Mouse (Mus musculus) right cerebral cortex, adult 2 months (tissue): ENCODE results near the gene Acrbp.

Experiments used
- DNase-seq, 2 experiments: peaks; one replicate each; pipeline ENCODE4 v3.0.0; 2021 to 2022; ENCODE audit warnings: low spot score in 2 of 2

Gene Acrbp

DNA sequence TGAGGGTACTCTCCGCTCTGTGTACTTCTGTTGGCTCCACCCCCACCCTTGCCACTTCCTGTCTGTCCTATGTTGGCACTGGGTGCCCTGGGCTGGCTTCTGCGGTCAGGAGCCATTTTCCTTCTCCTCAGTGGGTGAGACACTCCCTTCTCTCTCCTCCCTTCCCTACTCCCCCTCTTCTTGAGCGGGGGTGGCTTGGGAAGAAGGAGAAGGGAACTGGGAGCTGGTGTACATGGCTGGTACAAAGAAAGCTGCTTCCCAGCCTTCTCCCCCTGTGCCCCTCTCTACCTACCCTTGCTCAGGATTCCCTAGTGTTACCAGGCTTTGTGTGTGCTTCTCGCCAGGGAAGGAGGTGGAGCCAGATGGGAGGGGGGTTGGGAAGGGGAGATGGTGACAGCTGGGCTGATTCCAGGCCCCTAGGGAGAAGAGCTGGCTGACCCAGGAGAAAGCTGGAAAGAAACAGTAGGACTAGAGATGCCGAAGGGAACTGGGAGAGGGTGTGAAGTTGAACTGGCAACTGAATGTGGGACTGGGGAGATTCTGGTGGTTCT is 50.0 kb downstream of the Acrbp start:
- peak in 1 of 2 experiments; percentile 33 for DNase-seq

DNA sequence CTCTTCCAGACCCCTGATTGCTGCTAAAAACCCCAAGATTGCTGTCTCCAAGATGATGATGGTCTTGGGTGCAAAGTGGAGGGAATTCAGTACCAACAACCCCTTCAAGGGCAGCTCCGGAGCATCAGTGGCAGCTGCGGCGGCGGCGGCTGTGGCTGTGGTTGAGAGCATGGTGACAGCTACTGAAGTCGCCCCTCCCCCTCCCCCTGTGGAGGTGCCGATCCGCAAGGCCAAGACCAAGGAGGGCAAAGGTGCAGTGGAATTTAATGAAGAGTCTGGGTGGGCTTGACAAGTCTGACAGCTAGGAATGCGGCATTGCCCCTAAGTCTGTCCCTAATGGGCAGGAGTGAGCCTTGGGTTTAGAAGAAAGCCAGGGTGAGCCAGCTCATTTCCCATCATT is 52.0 kb downstream of the Acrbp start:
- no peak for DNase-seq

DNA sequence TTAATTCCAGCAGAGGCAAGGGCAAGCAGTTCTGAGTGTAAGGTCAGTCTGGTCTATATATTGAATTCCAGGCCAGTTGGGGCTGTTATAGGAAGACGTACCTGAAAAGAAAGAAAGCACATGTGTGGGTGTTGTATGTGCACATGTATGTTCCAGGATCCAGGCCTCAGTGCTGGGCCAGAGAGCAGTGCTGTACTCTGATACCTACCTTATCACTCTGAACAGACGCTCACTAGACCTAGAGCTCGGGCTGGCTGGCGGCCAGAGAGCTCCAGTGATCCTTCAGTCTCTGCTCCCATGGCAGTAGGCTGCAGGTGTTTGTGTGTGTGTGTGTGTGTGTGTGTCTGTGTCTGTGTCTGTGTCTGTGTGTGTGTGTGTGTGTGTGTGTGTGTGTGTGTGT is 54.7 kb downstream of the Acrbp start:
- DNase-seq = no peak

DNA sequence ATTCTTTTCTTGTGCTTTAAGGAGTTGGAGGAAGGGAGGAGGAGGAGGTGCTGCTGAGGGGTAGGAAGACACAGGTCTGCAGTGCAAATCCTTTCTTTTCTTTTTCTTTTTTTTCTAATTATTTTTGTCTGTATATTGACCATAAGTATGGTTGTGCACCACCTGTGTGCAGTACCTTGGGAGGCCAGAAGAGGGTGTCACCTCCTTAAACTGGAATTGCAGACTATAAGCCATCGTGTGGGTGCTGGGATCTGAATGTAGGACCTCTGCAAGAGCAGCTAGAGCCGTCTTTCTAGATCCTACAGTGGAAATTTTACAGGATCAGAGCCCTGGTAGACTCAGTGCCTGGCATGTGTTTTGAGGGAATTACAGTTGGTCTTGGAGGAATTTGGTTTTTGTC is 58.2 kb downstream of the Acrbp start:
- DNase-seq = no peak

DNA sequence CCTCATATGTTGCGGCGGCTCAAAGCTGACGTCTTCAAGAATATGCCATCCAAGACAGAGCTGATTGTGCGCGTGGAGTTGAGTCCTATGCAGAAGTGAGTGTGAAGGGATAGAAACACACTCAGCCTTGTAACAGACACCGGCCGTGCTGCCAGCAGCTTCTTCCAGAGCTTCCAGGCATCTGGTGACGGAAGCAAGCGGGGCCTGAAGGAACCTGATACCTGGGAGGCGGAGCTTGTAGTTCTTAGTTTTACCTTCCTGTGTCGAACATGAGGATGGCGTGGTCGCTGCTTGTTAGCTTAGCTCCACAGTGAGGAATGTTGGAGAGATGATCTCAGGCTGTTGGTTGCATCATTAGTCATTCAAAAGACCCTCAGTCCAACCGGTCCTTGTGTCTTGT is 59.9 kb downstream of the Acrbp start:
- DNase-seq = no peak

DNA sequence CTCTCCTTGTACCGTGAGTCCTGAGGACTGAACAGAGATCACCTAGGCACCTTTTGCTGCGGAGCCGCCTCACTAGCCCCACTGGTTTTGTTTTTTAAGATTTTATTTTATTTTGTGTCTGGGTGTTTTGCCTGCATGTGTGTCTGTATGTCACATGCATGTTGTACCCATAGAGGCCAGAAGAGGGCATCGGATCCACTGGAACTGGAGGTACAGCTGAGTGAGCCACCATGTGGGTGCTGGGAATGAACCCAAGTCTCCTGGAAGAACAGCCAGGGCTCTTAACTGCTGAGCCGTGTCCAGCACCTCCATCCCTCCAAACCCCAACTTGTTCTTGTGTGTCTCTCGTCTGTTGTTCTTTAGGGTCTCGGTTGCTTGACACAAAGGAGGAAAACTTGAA is 61.4 kb downstream of the Acrbp start:
- peak; percentile 51 to 56 for DNase-seq

DNA sequence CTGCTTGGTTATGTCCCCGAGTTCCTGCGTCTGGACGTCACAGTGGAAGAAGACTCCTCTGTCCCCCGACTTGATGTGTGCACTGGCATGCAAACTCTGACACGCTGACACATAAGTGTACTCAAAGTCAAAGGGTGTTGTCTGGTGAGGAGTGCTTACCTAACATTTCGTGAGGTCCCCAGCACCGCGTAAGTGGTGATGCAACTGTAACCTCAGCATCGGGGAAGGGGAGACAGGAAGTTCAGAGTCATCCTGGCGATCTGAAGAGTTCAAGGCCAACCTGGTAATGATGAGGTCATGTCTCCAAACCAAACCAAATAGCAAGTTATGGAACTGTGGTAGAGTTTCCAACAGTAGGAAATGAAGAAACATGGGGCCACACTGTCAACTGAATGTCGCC is 63.1 kb downstream of the Acrbp start:
- no peak for DNase-seq
